Comparison of ENCODE assay signal across 7 mouse cellular contexts in genomic region chr4:88937866-88938711, GRCm38 (mm10). TPM values are rescaled to one million over a fixed set of nuclear protein-coding genes. Genes with fewer than 3 reads are reported as not detected.
DNase-seq lines count a peak whose midpoint lies in the region; ATAC-seq and TF ChIP-seq lines count a peak whose summit lies in the region.

No protein-coding gene starts in this region.

- TF ChIP-seq POLR2A in small intestine, adult 2 months (IDR thresholded peaks at IDR 0.05; ENCODE audit: low read depth, low read length) = peak; percentile 60; the same call in 1 of the 2 replicates

- peaks cover 3% of the 10 kb centered on the region; the same call in 1 of the 2 replicates for H3K4me1 ChIP-seq in intestine, embryonic 16.5 days (ENCODE audit: control insufficient read depth, insufficient read depth, low read length)
- H3K4me1 ChIP-seq in small intestine, adult 2 months (ENCODE audit: control insufficient read depth, insufficient read depth, insufficient read length, low read length) = no peaks in the 10 kb centered on the region

- peak overlapping the region; percentile 83 for H3K4me2 ChIP-seq in intestine, embryonic 16.5 days (ENCODE audit: low read depth, low read length)

- peak overlapping the region; percentile 89 for H3K27ac ChIP-seq in intestine, embryonic 16.5 days (ENCODE audit: low read length)
- peak overlapping the region; percentile 94 for H3K27ac ChIP-seq in small intestine, adult 2 months (ENCODE audit: insufficient read depth, low read depth, low read length)

- peak overlapping the region; percentile 80 for H3K9ac ChIP-seq in intestine, embryonic 16.5 days (ENCODE audit: low read depth, low read length)

- intact Hi-C loops in left cerebral cortex, postnatal 36 days (cut with DNase I) = loop anchor here (5.0 kb wide), 1 partner anchor 189 kb away; no protein-coding TSS in a partner anchor

- peak; percentile 18; the same call in 1 of the 2 replicates for TF ChIP-seq CTCF in small intestine, adult 2 months (IDR thresholded peaks at IDR 0.05; ENCODE audit: extremely low read depth, insufficient read length, insufficient replicate concordance, low read depth, low read length)

- under 1% methylated on average over 76 of the region's 104 CpGs for WGBS in intestine, embryonic 16.5 days
- WGBS in small intestine, adult 2 months = under 1% methylated on average over 103 of the region's 104 CpGs

- peak overlapping the region; percentile 67 for H3K4me3 ChIP-seq in intestine, embryonic 16.5 days (ENCODE audit: low read length)
- peak overlapping the region; percentile 96 for H3K4me3 ChIP-seq in small intestine, adult 2 months (ENCODE audit: low read depth, low read length)

- peak; percentile 63 to 87 for DNase-seq in adrenal gland, adult (ENCODE audit: inconsistent age in 2 of 2, low spot score in 1 of 2)
- peak; percentile 35 for DNase-seq in cerebellum, adult 9-10 months
- DNase-seq in forelimb bud, embryonic 11.5 days (ENCODE audit: low read depth, low spot score) = peak; percentile 27
- DNase-seq in left cerebral cortex, postnatal 36 days (ENCODE audit: low spot score in 2 of 2) = peak; percentile 69 to 81
- peak; percentile 66 for DNase-seq in mesoderm, embryonic 11.5 days (ENCODE audit: low read depth, low spot score)

- peak; percentile 97 for ATAC-seq in intestine, embryonic 16.5 days

- no peaks in the 10 kb centered on the region for H3K36me3 ChIP-seq in intestine, embryonic 16.5 days (ENCODE audit: control insufficient read depth, insufficient read depth, low read length)
- no peaks in the 10 kb centered on the region for H3K36me3 ChIP-seq in small intestine, adult 2 months (ENCODE audit: control insufficient read depth, insufficient read depth, low read length)

- H3K9me3 ChIP-seq in intestine, embryonic 16.5 days (ENCODE audit: control insufficient read depth, low read length) = no peaks in the 10 kb centered on the region

- peaks cover 12% of the 10 kb centered on the region; the same call in 1 of the 2 replicates for H3K27me3 ChIP-seq in intestine, embryonic 16.5 days (replicated peaks; ENCODE audit: control insufficient read depth, insufficient read depth, low read length)
- 0 out of 2 replicates have a peak, but pooled peaks cover 2% of the 10 kb centered on the region for H3K27me3 ChIP-seq in small intestine, adult 2 months (ENCODE audit: control insufficient read depth, insufficient read depth, low read length)

RNA-seq across cellular contexts. Expression of gene Ifne, which starts 58.1 kb away (rescaled TPM):
- not detected in 2 replicates for polyA plus RNA-seq in intestine, embryonic 16.5 days (2015; fragmentation: Nextera tagmentation; extraction: Ambion mirVana)
- not detected for total RNA-seq in left cerebral cortex, postnatal 36 days (2021)
- polyA plus RNA-seq in small intestine, adult 2 months (2012; rRNA removed) = 0.42 TPM in 1 of 2 replicates, not detected in the other

Comparison
In these comparisons a context has a peak if more than half of its experiments do, and no peak if none do; other contexts are left out.
1. Peak in every context shown above with its lines: DNase-seq, ATAC-seq, H3K4me3 ChIP-seq and H3K27ac ChIP-seq.